Mouse (Mus musculus) neutrophil, adult 83 days (primary cell): ENCODE results near the gene Mios. TPM values are rescaled to one million over a fixed set of nuclear protein-coding genes. Genes with fewer than 3 reads are reported as not detected.

Experiments
- total RNA-seq, 2 experiments: library from RNA; stranded (reverse); gene quantifications; one replicate each; pipeline ENCODE4 v1.2.4; 2023

Mios gene
- 10 to 100 TPM in 1 of 2 experiments, 1 to 10 TPM in 1; 9.3 to 10.3 TPM for total RNA-seq

DNA sequence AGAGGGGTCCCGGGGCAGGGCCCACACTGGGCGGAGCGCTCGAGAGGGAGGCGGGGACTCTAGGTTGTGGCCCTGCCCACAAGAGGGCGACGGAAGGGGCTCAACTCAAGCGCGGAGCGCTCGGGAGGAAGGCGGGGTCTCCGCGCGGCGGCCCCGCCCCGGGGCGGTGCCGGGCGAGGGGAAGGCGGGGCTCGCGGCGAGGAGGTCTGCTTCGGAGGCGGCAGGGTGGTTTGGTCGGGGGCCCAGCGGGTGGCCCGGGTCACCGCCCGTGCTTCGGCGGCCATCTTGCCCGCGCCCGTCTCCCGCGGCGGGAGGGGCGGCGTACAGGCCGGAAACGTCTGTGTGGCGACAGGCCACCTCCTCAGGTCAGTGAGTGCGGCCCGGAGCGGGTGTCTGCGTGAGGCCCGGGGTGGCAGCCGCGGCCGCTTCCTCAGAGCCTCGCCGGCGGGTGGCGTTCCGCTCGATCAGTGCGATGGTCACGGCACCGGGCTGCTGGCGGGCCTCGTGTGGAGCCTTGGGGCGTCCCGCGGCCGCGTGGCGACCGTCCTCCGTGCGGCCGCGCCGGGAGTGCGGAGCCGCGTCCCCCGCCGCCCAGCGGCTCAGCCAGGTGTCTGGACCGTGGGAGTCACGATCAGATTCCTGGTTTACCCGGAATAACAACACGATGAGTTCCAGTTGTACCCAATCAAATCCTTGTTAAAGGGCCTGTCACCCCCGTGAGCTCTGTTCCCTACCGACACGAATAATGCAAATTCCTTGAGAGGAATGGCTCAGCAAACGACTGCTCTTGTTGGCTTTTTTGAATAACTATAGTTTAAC is at the start of gene Mios:
Gene Mios (plus strand): TSS at position 176 of the 819 bp plus-strand sequence.

DNA sequence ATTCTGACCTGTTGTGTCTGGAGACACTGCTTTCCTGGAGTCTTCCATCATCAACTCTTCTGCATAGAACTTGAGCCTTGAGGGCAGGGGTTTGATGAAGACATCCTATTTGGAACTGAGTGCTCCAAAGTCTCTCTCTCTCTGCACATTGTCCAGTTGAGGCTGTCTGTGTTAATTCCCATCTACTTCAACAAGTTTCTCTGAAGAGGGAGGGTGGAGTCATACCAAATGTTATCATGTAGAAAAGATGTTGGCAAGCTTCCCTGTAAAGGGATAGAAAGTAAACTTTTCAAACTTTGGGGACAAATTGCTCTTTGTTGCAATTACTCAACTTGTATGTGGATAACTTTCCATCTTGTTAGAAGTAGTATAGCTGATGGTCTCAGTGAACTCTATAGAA is 16.5 kb upstream of the Mios start, which contains the start of gene Col28a1:
Gene Col28a1 (minus strand): TSS at position 101 of the 400 bp plus-strand sequence.

GRCm38 (mm10) chr6:8259004-8259666 is 50.1 kb downstream of the Mios start, which contains the start of the genes Rpa3, Umad1 and Gm45062:
Gene Rpa3 (minus strand): TSS chr6:8259173.
Gene Umad1 (plus strand): TSS chr6:8259288.
Gene Gm45062 (plus strand): TSS chr6:8259450.

Other genes starting within 250 kb of the Mios start
- gene Col28a1, start 16.6 kb upstream of the Mios start, total RNA-seq: not detected
- 10 to 100 TPM; 26.6 to 28.4 TPM for gene Rpa3, start 50.0 kb downstream of the Mios start, total RNA-seq
- gene Umad1, start 50.1 kb downstream of the Mios start, total RNA-seq: 10 to 100 TPM; 15.5 to 20.4 TPM
- gene Gm45062, start 50.2 kb downstream of the Mios start, total RNA-seq: under 1 TPM in 1 of 2 experiments, not detected in 1; 0.35 TPM